26 mouse cellular contexts compared by ENCODE assay signal in genomic region chr2:163953622-163954310, GRCm38 (mm10). TPM values are rescaled to one million over a fixed set of nuclear protein-coding genes. Genes with fewer than 3 reads are reported as not detected.
DNase-seq lines count a peak whose midpoint lies in the region; ATAC-seq lines count a peak whose summit lies in the region.
"Had no signal": no experiment of that assay in that cellular context is flagged by ENCODE, and none has a peak within 500 bp of the region (broad histone marks: within the 10 kb centered on the region; RNA-seq: fewer than 3 reads in every experiment).

No protein-coding gene starts in this region.

- peak; percentile 82 for DNase-seq in heart, adult 11 months
- no peak for DNase-seq in heart, postnatal 25 days (ENCODE audit: low spot score)
- DNase-seq in forelimb bud, embryonic 11.5 days (ENCODE audit: low read depth, low spot score) = peak; percentile 59
- peak; percentile 49 for DNase-seq in hindlimb bud, embryonic 11.5 days (ENCODE audit: extremely low spot score, low read depth, low spot score)
- peak; percentile 51 for DNase-seq in mesoderm, embryonic 11.5 days (ENCODE audit: low read depth, low spot score)
- no peak for DNase-seq in hindbrain, embryonic 14.5 days (ENCODE audit: low spot score)
- DNase-seq: adrenal gland, adult 2 months; adrenal gland, postnatal 14 days; cerebellum, adult 11-12 months; cerebellum, adult 8-10 months; cerebellum, postnatal 36 days; gastrocnemius, adult 2 months; gastrocnemius, postnatal 14 days; heart, adult 2 months; heart, postnatal 36 days had no signal

- no peak overlapping the region for H3K9ac ChIP-seq in hindbrain, embryonic 14.5 days
- H3K9ac ChIP-seq: forebrain, embryonic 13.5 days; hindbrain, embryonic 13.5 days had no signal

- H3K4me3 ChIP-seq in hindbrain, embryonic 14.5 days (replicated peaks; ENCODE audit: low read length) = no peak overlapping the region
- H3K4me3 ChIP-seq: forebrain, embryonic 10.5 days; forebrain, embryonic 13.5 days; gastrocnemius, adult 2 months; heart, adult 2 months; hindbrain, embryonic 10.5 days; hindbrain, embryonic 13.5 days had no signal

- 74% methylated on average over 7 of the region's 7 CpGs for WGBS in hindbrain, embryonic 14.5 days

- no peaks in the 10 kb centered on the region for H3K4me1 ChIP-seq in hindbrain, embryonic 14.5 days (replicated peaks; ENCODE audit: control insufficient read depth, insufficient read depth, low read length)
- H3K4me1 ChIP-seq: forebrain, embryonic 10.5 days; forebrain, embryonic 13.5 days; hindbrain, embryonic 10.5 days; hindbrain, embryonic 13.5 days had no signal

- intact Hi-C loops in heart, postnatal 25 days (cut with DNase I) = no loop called here

- H3K4me2 ChIP-seq in hindbrain, embryonic 14.5 days (replicated peaks) = no peak overlapping the region
- H3K4me2 ChIP-seq: forebrain, embryonic 13.5 days; heart, embryonic 11.5 days; hindbrain, embryonic 13.5 days had no signal

- no peaks in the 10 kb centered on the region for H3K36me3 ChIP-seq in hindbrain, embryonic 14.5 days (replicated peaks; ENCODE audit: control insufficient read depth, insufficient read depth)
- H3K36me3 ChIP-seq: forebrain, embryonic 10.5 days; hindbrain, embryonic 10.5 days; hindbrain, embryonic 13.5 days had no signal

- no peaks in the 10 kb centered on the region for H3K27me3 ChIP-seq in hindbrain, embryonic 14.5 days (ENCODE audit: control insufficient read depth, insufficient read depth, low read length)
- H3K27me3 ChIP-seq: forebrain, embryonic 13.5 days had no signal

- H3K9me3 ChIP-seq in hindbrain, embryonic 14.5 days (ENCODE audit: control insufficient read depth, low read length) = peaks cover 7% of the 10 kb centered on the region; the same call in 1 of the 2 replicates
- H3K9me3 ChIP-seq: hindbrain, embryonic 13.5 days had no signal

- ATAC-seq in hindbrain, embryonic 14.5 days (ENCODE audit: low FRiP score) = no peak
- ATAC-seq: CD4-positive, CD25-positive, alpha-beta regulatory T cell, adult 4 months; forebrain, embryonic 13.5 days; forebrain, embryonic 16.5 days; hindbrain, postnatal 0 days; intestine, postnatal 0 days had no signal

- H3K27ac ChIP-seq in hindbrain, embryonic 14.5 days = no peak overlapping the region
- H3K27ac ChIP-seq: forebrain, embryonic 10.5 days; forebrain, embryonic 13.5 days; gastrocnemius, adult 2 months; heart, adult 2 months; hindbrain, embryonic 10.5 days; hindbrain, embryonic 13.5 days; hindbrain, postnatal 0 days had no signal

RNA-seq across cellular contexts. Expression of gene Rims4, which starts 35.3 kb away (rescaled TPM):
- under 1 TPM; 0.31 to 0.39 TPM for total RNA-seq in heart, postnatal 25 days (2021)
- 7.1 and 8.9 TPM in 2 replicates for polyA plus RNA-seq in hindbrain, embryonic 14.5 days (2014; fragmentation: Nextera tagmentation; extraction: Ambion mirVana)
- total RNA-seq: MEL had no signal
- polyA plus RNA-seq: C2C12; CD4-positive, CD25-positive, alpha-beta regulatory T cell, adult 4 months had no signal

RNA-seq across cellular contexts. Expression of gene Ywhab, which starts 41.0 kb away (rescaled TPM):
- 10 to 100 TPM; 74.3 to 82.2 TPM for total RNA-seq in heart, postnatal 25 days (2021)
- polyA plus RNA-seq in hindbrain, embryonic 14.5 days (2014; fragmentation: Nextera tagmentation; extraction: Ambion mirVana) = 445 and 473 TPM in 2 replicates

Comparison
In these comparisons a context has a peak if more than half of its experiments do, and no peak if none do; other contexts are left out.
1. DNase-seq: peak in heart, adult 11 months (single experiment), forelimb bud, embryonic 11.5 days (single experiment), hindlimb bud, embryonic 11.5 days (single experiment) and mesoderm, embryonic 11.5 days (single experiment); none in heart, postnatal 25 days (single experiment) and hindbrain, embryonic 14.5 days (single experiment).